Mouse (Mus musculus) lung, postnatal 0 days (tissue): ENCODE data around the gene Msi2. TPM values are rescaled to one million over a fixed set of nuclear protein-coding genes. Genes with fewer than 3 reads are reported as not detected.

Experiments
- ATAC-seq: fragments of 200-750 bp; cut with Nextera tagmentation; 2 replicates; pipeline ENCODE4 v1.8.0; 2017; ENCODE audit warnings: moderate library complexity
- DNase-seq: peaks from one replicate; pipeline ENCODE4 v3.0.0-alpha.2; 2016; ENCODE audit warnings: low spot score
- H3K27ac ChIP-seq: fragments of 300-500 bp; sonication (generic); 2 replicates; pipeline ENCODE4 v1.5.1; 2014; ENCODE audit warnings: antibody characterized with exemption, mild to moderate bottlenecking, low read length, mixed read lengths
- H3K27me3 ChIP-seq: fragments of 300-500 bp; sonication (generic); replicated peaks from 2 replicates; pipeline ENCODE4 v1.6.1; 2014; ENCODE audit warnings: low read length, mixed read lengths; ENCODE audit not compliant: insufficient read depth
- H3K36me3 ChIP-seq: fragments of 300-500 bp; sonication (generic); 2 replicates; pipeline ENCODE4 v1.6.1; 2014; ENCODE audit warnings: low read length, mixed read lengths; ENCODE audit not compliant: insufficient read depth
- H3K4me1 ChIP-seq: fragments of 300-500 bp; sonication (generic); 2 replicates; pipeline ENCODE4 v1.6.1; 2014; ENCODE audit warnings: antibody characterized with exemption, low read depth, low read length, mixed read lengths; ENCODE audit not compliant: insufficient read depth
- H3K4me2 ChIP-seq: fragments of 300-500 bp; sonication (generic); replicated peaks from 2 replicates; pipeline ENCODE4 v1.6.1; 2014; ENCODE audit warnings: low read depth, mild to moderate bottlenecking, low read length, moderate library complexity, mixed read lengths
- H3K4me3 ChIP-seq: fragments of 300-500 bp; sonication (generic); 2 replicates; pipeline ENCODE4 v1.5.1; 2014; ENCODE audit warnings: low read depth, low read length
- H3K9ac ChIP-seq: fragments of 300-500 bp; sonication (generic); replicated peaks from 2 replicates; pipeline ENCODE4 v1.6.1; 2014; ENCODE audit warnings: low read depth, mild to moderate bottlenecking
- H3K9me3 ChIP-seq: fragments of 300-500 bp; sonication (generic); 2 replicates; pipeline ENCODE4 v1.6.1; 2016; ENCODE audit warnings: low read length, mixed read lengths
- CTCF ChIP-seq: IDR thresholded peaks from 2 replicates; pipeline ENCODE4 v1.5.1; 2016; ENCODE audit warnings: antibody characterized with exemption, mild to moderate bottlenecking
- EP300 ChIP-seq: IDR thresholded peaks from 2 replicates; pipeline ENCODE4 v1.6.1; 2016; ENCODE audit warnings: antibody characterized with exemption, mild to moderate bottlenecking, control low read depth
- WGBS: fragments of 180-500 bp; shearing (Covaris S2); extraction: QIAGEN DNeasy Blood & Tissue Kit; methylation state at CpG from one replicate; pipeline ENCODE4 v1.1.7; 2014; 5-methylcytosine and 5-hydroxymethylcytosine counted together
- polyA plus RNA-seq: library from polyadenylated mRNA; unstranded; fragments of >200 nt; fragmentation: Nextera tagmentation; extraction: Ambion mirVana; gene quantifications from 2 replicates; pipeline ENCODE4 v1.2.1, GENCODE M21; 2015

Gene Msi2
- polyA plus RNA-seq, 1 experiment from 2014 or later: 12.6 TPM

GRCm38 (mm10) chr11:88627327-88627726 is 91.0 kb downstream of the Msi2 start:
- no peak for ATAC-seq
- H3K4me3 ChIP-seq: no peak overlapping the region
- WGBS: 46% methylated on average over 7 of the region's 7 CpGs
- H3K4me1 ChIP-seq: peaks cover 17% of the 10 kb centered on the region
- H3K9ac ChIP-seq: no peak overlapping the region
- H3K36me3 ChIP-seq: no peaks in the 10 kb centered on the region
- no peaks in the 10 kb centered on the region for H3K27me3 ChIP-seq
- no peak overlapping the region for H3K27ac ChIP-seq
- no peak for TF ChIP-seq CTCF
- TF ChIP-seq EP300: no peak
- DNase-seq: no peak
- H3K4me2 ChIP-seq: no peak overlapping the region
- H3K9me3 ChIP-seq: no peaks in the 10 kb centered on the region

GRCm38 (mm10) chr11:88626576-88626975 is 91.7 kb downstream of the Msi2 start:
- H3K4me1 ChIP-seq: peaks cover 17% of the 10 kb centered on the region
- H3K27ac ChIP-seq: no peak overlapping the region
- WGBS: 75% methylated on average over 8 of the region's 8 CpGs
- no peaks in the 10 kb centered on the region for H3K36me3 ChIP-seq
- TF ChIP-seq CTCF (no peak), EP300 (no peak)
- no peak for ATAC-seq
- no peaks in the 10 kb centered on the region for H3K9me3 ChIP-seq
- H3K27me3 ChIP-seq: no peaks in the 10 kb centered on the region
- no peak overlapping the region for H3K4me2 ChIP-seq
- no peak for DNase-seq
- H3K4me3 ChIP-seq: no peak overlapping the region
- no peak overlapping the region for H3K9ac ChIP-seq

- ATAC-seq (no peak), DNase-seq (no peak)
- Histone ChIP-seq H3K36me3 (no peaks in the 10 kb centered on the region), H3K27ac (no peak overlapping the region), H3K9me3 (no peaks in the 10 kb centered on the region), H3K9ac (no peak overlapping the region), H3K4me2 (no peak overlapping the region), H3K4me3 (no peak overlapping the region), H3K4me1 (peaks cover 17% of the 10 kb centered on the region), H3K27me3 (no peaks in the 10 kb centered on the region)
- TF ChIP-seq CTCF: no peak
- TF ChIP-seq EP300: no peak
- WGBS: 90% methylated on average over 9 of the region's 9 CpGs
Measured at GRCm38 (mm10) chr11:88626061-88626460, 92.3 kb downstream of the Msi2 start.

GRCm38 (mm10) chr11:88625063-88625462 is 93.2 kb downstream of the Msi2 start:
- DNase-seq: no peak
- H3K9me3 ChIP-seq: no peaks in the 10 kb centered on the region
- H3K36me3 ChIP-seq: no peaks in the 10 kb centered on the region
- H3K4me1 ChIP-seq: peaks cover 24% of the 10 kb centered on the region
- no peak overlapping the region for H3K9ac ChIP-seq
- no peak overlapping the region for H3K27ac ChIP-seq
- H3K27me3 ChIP-seq: no peaks in the 10 kb centered on the region
- H3K4me2 ChIP-seq: no peak overlapping the region
- no peak for ATAC-seq
- WGBS: 74% methylated on average over 14 of the region's 14 CpGs
- no peak overlapping the region for H3K4me3 ChIP-seq
- no peak for TF ChIP-seq CTCF
- TF ChIP-seq EP300: no peak

GRCm38 (mm10) chr11:88624627-88625026 is 93.7 kb downstream of the Msi2 start:
- WGBS: 74% methylated on average over 6 of the region's 6 CpGs
- TF ChIP-seq EP300 (no peak), CTCF (no peak)
- no peaks in the 10 kb centered on the region for H3K36me3 ChIP-seq
- H3K4me2 ChIP-seq: no peak overlapping the region
- H3K27ac ChIP-seq: no peak overlapping the region
- no peak for DNase-seq
- no peaks in the 10 kb centered on the region for H3K27me3 ChIP-seq
- ATAC-seq: no peak
- H3K4me1 ChIP-seq: peaks cover 24% of the 10 kb centered on the region
- no peaks in the 10 kb centered on the region for H3K9me3 ChIP-seq
- no peak overlapping the region for H3K4me3 ChIP-seq
- H3K9ac ChIP-seq: no peak overlapping the region

- Histone ChIP-seq H3K9ac (no peak overlapping the region), H3K9me3 (no peaks in the 10 kb centered on the region), H3K4me2 (no peak overlapping the region), H3K4me1 (peaks cover 31% of the 10 kb centered on the region), H3K27me3 (no peaks in the 10 kb centered on the region), H3K27ac (peak overlapping the region; percentile 22; the same call in 1 of the 2 replicates), H3K36me3 (no peaks in the 10 kb centered on the region), H3K4me3 (no peak overlapping the region)
- ATAC-seq (no peak), DNase-seq (no peak)
- WGBS: 58% methylated on average over 6 of the region's 6 CpGs
- TF ChIP-seq CTCF: no peak
- no peak for TF ChIP-seq EP300
Measured at GRCm38 (mm10) chr11:88623671-88624070, 94.6 kb downstream of the Msi2 start.

- no peaks in the 10 kb centered on the region for H3K36me3 ChIP-seq
- H3K27ac ChIP-seq: peak overlapping the region; percentile 51; the same call in 1 of the 2 replicates
- WGBS: 27% methylated on average over 6 of the region's 6 CpGs
- ATAC-seq: no peak
- H3K9ac ChIP-seq: no peak overlapping the region
- H3K4me2 ChIP-seq: no peak overlapping the region
- DNase-seq: peak; percentile 27
- H3K27me3 ChIP-seq: no peaks in the 10 kb centered on the region
- no peaks in the 10 kb centered on the region for H3K9me3 ChIP-seq
- TF ChIP-seq CTCF: no peak
- no peak for TF ChIP-seq EP300
- no peak overlapping the region for H3K4me3 ChIP-seq
- peaks cover 35% of the 10 kb centered on the region for H3K4me1 ChIP-seq
Measured at GRCm38 (mm10) chr11:88622496-88622895, 95.8 kb downstream of the Msi2 start.
